Mouse (Mus musculus): ENCODE data around the gene Anxa4. TPM values are rescaled to one million over a fixed set of nuclear protein-coding genes. Genes with fewer than 3 reads are reported as not detected.

Gene Anxa4
- 8.9 and 11.3 TPM in 2 replicates for polyA plus RNA-seq (2015; fragmentation: Nextera tagmentation; extraction: Ambion mirVana)

DNA sequence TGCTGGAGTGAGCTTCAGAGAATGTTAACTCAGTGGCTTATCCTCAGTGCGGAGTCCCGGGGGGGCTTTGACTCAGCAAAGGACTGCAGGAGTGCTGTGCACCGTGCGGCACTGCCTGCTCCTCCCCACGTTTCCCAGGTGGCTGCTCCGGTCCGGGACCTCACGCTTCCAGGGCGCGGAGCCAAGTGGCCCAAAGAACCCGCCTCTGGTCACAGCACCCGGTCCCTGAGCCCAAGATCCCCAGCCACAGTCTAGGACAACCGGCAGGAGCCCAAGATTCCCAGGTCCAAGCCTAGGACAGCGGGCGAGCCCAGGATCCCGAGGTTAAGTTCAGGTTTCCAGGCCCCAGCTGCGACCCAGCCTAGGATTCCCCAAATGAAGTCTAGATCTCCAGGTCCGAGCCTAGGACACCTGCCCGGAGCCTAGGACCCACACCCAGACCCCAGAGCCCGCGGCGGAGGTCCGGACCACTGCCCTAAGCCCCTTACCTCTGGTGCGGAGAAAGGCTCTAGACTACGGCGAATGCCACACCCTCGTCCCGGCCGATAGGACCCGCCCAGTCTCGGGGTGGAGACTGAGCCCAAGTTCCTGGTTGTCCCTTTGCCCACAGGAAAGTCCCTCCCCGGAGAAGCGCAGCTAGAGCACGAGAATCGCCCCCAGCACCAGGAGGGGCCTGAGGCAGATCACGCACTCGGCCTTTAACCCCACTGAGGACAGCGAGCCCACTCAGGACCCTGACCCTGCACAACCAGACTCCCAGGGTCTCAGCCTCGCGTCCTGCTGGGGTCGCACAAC, at the start of gene Anxa4:
Gene Anxa4, minus strand, starts transcription at position 564 of the 795 bp plus-strand sequence.

DNA sequence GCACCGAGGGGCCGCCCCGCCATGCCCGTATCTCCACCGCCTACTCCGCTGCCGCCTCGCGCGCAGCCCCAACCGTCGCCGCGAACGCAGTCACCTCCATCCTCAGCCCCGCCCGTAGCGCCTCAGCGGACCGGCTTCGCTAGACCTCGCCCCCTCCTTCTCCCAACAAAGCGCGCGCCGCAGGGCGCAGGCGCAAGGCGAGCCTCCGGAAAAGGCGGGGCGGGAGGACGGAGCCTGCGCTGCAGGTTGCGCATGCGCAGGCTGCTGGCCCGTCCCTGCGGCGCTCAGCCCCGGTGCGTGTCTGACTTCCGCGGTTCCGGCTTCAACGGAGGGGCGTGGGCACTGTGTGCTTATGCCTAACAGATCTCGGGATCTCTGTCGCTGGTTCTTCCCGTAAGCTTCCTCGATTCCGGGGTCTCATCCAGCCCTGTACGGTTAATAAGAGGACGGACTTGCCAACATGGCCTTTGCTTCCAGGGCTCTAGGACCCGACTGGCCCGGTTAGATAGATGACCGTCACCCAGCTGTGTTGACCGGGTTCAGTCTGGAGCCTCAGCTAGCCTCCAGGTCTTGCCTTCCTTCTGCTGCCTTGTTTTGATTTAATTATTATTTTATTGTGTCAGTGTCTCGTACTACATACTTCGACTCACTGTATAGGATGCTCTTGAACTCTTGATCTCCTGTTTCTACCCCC, 60.1 kb downstream of the Anxa4 start, which contains the start of gene Gmcl1:
Gene Gmcl1, minus strand, starts transcription at position 201 of the 694 bp plus-strand sequence.

Other genes with a start within 250 kb of the Anxa4 start
- gene Asprv1, start 165.4 kb downstream of the Anxa4 start, polyA plus RNA-seq (2015; fragmentation: Nextera tagmentation; extraction: Ambion mirVana) = 45.2 and 54.4 TPM in 2 replicates
- 46.8 and 47.6 TPM in 2 replicates for gene Mxd1, start 124.4 kb downstream of the Anxa4 start, polyA plus RNA-seq (2015; fragmentation: Nextera tagmentation; extraction: Ambion mirVana)
- 76.2 and 81.8 TPM in 2 replicates for gene Snrnp27, start 109.1 kb downstream of the Anxa4 start, polyA plus RNA-seq (2015; fragmentation: Nextera tagmentation; extraction: Ambion mirVana)
- 10.3 and 11.2 TPM in 2 replicates for gene Gmcl1, start 60.2 kb downstream of the Anxa4 start, polyA plus RNA-seq (2015; fragmentation: Nextera tagmentation; extraction: Ambion mirVana)
- 4.6 and 4.8 TPM in 2 replicates for gene Aak1, start 55.9 kb upstream of the Anxa4 start, polyA plus RNA-seq (2015; fragmentation: Nextera tagmentation; extraction: Ambion mirVana)
- gene Nfu1, start 215.7 kb upstream of the Anxa4 start, polyA plus RNA-seq (2015; fragmentation: Nextera tagmentation; extraction: Ambion mirVana) = 64.4 and 70.1 TPM in 2 replicates
- gene Gfpt1, start 249.3 kb upstream of the Anxa4 start, polyA plus RNA-seq (2015; fragmentation: Nextera tagmentation; extraction: Ambion mirVana) = 7.4 and 8.5 TPM in 2 replicates

All from spleen, postnatal 0 days (tissue).